Mouse (Mus musculus): ENCODE measurements around the gene Kcnn3.

DNA sequence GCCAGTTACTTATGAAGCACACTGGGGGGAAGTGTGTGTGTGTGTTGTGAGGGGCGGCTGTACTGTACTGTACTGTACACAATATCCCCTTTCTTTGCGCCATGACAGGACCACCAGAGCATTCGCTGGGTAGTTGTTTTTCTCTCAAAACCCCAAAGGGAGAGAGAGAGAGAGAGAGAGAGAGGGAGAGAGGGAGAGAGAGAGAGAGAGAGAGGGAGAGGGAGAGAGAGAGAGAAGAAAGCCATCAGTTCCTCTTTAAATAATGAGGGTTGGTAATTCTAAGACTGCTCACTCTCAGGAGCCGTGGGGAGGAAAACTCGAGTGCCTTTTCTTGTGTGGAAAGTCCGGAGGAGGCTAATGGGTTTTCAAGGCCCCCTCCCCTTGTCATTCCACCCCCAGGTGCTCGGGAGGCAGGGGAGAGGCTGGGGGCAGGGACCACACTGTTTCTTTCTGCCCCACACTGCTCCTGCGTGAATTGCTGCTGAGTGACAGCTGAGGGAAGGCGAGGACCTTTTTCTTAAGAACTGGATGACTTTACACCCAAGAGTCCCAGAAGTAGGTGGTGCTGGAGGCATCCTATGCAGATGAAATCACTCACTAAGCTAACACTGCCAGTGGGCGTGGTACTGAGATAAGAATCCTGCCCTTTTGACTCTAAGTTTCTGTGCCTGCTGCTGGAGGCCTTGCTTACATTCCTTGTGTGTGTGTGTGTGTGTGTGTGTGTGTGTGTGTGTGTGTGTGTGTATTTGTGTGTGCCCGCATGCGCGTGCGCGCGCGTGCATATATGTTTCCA lies 6.5 kb downstream of the Kcnn3 start:
- TF ChIP-seq GATA1 (IDR thresholded peaks at IDR 0.05; ENCODE audit: low read length) (no peak), TAL1 (IDR thresholded peaks at IDR 0.05; ENCODE audit: low read length) (no peak)

Measured in erythroblast, embryonic 14.5 days (primary cell).